Mouse (Mus musculus) heart, postnatal 0 days (tissue): ENCODE data around the gene Rpp21.

Experiments
- CTCF ChIP-seq: IDR thresholded peaks from 2 replicates; pipeline ENCODE4 v1.5.1; 2016; ENCODE audit warnings: antibody characterized with exemption, control low read depth, low read depth
- EP300 ChIP-seq: IDR thresholded peaks from 2 replicates; pipeline ENCODE4 v1.6.1; 2016; ENCODE audit warnings: antibody characterized with exemption, low read depth

GRCm38 (mm10) chr17:36224451-36224850 is 33.4 kb downstream of the Rpp21 start:
- no peak for TF ChIP-seq CTCF
- TF ChIP-seq EP300, result no peak
